Mouse (Mus musculus): ENCODE data around the gene Mfsd11. TPM values are rescaled to one million over a fixed set of nuclear protein-coding genes. Genes with fewer than 3 reads are reported as not detected.
"Not testable (repeated sequence)": the region's sequence is repeated elsewhere in the genome, so short reads cannot be mapped to it uniquely, and the experiment has no call there.

Mfsd11 gene
- polyA plus RNA-seq, 1 experiment from 2014 or later, result 48.0 TPM

DNA sequence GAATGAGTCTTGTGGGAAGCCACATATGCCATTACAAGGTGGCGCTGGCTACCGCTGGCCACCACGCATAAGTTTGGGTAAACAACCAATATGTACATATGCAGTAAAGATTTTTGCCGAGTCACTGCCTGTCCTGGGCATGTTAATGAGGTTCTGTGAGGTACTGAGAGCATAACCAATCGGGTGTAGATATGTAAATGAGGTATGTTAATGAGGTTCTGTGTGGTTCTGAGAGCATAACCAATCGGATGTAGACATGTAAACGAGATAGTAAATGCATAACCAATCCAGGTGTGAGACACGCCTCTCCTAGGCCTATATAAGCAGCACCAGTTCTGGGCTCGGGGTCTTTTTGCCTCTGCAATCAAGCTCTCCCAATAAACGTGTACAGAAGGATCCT is 50.3 kb downstream of the Mfsd11 start:
- not testable (repeated sequence) for H3K36me3 ChIP-seq; H3K4me3 ChIP-seq; H3K9me3 ChIP-seq; ATAC-seq (ENCODE audit: insufficient number of reproducible peaks, low FRiP score, low TSS enrichment, low read depth); H3K4me2 ChIP-seq; H3K27ac ChIP-seq; H3K9ac ChIP-seq
- WGBS, result 88% methylated on average over 10 of the region's 10 CpGs
- Histone ChIP-seq H3K27me3 (peaks cover 18% of the 10 kb centered on the region), H3K4me1 (peaks cover 10% of the 10 kb centered on the region)

- no peak overlapping the region for H3K27ac ChIP-seq
- WGBS, result 4% methylated on average over 23 of the region's 23 CpGs
- ATAC-seq (ENCODE audit: insufficient number of reproducible peaks, low FRiP score, low TSS enrichment, low read depth), result no peak; the same call in 1 of the 2 replicates
- peak overlapping the region; percentile 48 for H3K4me2 ChIP-seq
- no peaks in the 10 kb centered on the region for H3K36me3 ChIP-seq
- H3K27me3 ChIP-seq, result peaks cover 18% of the 10 kb centered on the region
- no peak overlapping the region for H3K9ac ChIP-seq
- peaks cover 10% of the 10 kb centered on the region for H3K4me1 ChIP-seq
- H3K9me3 ChIP-seq, result no peaks in the 10 kb centered on the region
- peak overlapping the region; percentile 21 for H3K4me3 ChIP-seq
Measured at GRCm38 (mm10) chr11:116905741-116906456, 53.7 kb downstream of the Mfsd11 start.

GRCm38 (mm10) chr11:116913573-116913972 is 61.3 kb downstream of the Mfsd11 start:
- no peak for ATAC-seq (ENCODE audit: insufficient number of reproducible peaks, low FRiP score, low TSS enrichment, low read depth)
- 50% methylated on average over 16 of the region's 16 CpGs for WGBS
- Histone ChIP-seq H3K36me3 (no peaks in the 10 kb centered on the region), H3K9ac (no peak overlapping the region), H3K4me3 (no peak overlapping the region), H3K4me1 (peaks cover 4% of the 10 kb centered on the region), H3K27ac (no peak overlapping the region), H3K9me3 (no peaks in the 10 kb centered on the region), H3K27me3 (peaks cover 30% of the 10 kb centered on the region), H3K4me2 (no peak overlapping the region)

- no peak for ATAC-seq (ENCODE audit: insufficient number of reproducible peaks, low FRiP score, low TSS enrichment, low read depth)
- peaks cover 38% of the 10 kb centered on the region for H3K27me3 ChIP-seq
- H3K4me1 ChIP-seq, result peaks cover 11% of the 10 kb centered on the region
- H3K36me3 ChIP-seq, result no peaks in the 10 kb centered on the region
- no peaks in the 10 kb centered on the region for H3K9me3 ChIP-seq
- no peak overlapping the region for H3K9ac ChIP-seq
- H3K4me3 ChIP-seq, result no peak overlapping the region
- WGBS, result 68% methylated on average over 5 of the region's 5 CpGs
- no peak overlapping the region for H3K4me2 ChIP-seq
- no peak overlapping the region for H3K27ac ChIP-seq
Measured at GRCm38 (mm10) chr11:116914267-116914885, 62.1 kb downstream of the Mfsd11 start.

- Histone ChIP-seq H3K36me3 (no peaks in the 10 kb centered on the region), H3K27me3 (peaks cover 46% of the 10 kb centered on the region), H3K4me1 (peaks cover 17% of the 10 kb centered on the region), H3K9ac (no peak overlapping the region), H3K4me3 (no peak overlapping the region), H3K4me2 (no peak overlapping the region), H3K9me3 (no peaks in the 10 kb centered on the region), H3K27ac (no peak overlapping the region)
- WGBS, result 68% methylated on average over 3 of the region's 3 CpGs
- ATAC-seq (ENCODE audit: insufficient number of reproducible peaks, low FRiP score, low TSS enrichment, low read depth), result no peak
Measured at GRCm38 (mm10) chr11:116915241-116915640, 63.0 kb downstream of the Mfsd11 start.

DNA sequence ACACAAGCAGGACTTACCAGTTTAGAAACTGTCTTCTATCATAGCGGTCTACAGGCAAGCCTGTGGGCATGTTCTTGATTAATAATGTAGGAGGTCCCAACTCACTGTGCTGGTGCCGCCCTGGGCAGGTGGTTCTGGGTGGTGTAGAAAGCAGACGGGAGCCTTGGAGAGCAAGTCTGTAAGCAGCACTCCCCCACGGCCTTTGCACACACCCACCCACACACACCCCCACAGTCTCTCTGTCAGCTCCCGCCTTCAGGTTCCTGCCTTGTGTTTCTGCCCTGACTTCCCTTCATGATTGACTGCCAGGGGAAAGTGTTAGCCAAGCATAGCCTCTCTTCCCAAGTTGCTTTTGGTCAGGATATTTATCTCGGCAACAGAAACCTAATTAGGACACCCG is 65.1 kb downstream of the Mfsd11 start:
- H3K27me3 ChIP-seq, result peaks cover 67% of the 10 kb centered on the region
- H3K9me3 ChIP-seq, result no peaks in the 10 kb centered on the region
- no peak overlapping the region for H3K4me2 ChIP-seq
- peaks cover 22% of the 10 kb centered on the region for H3K4me1 ChIP-seq
- 30% methylated on average over 7 of the region's 7 CpGs for whole genome bisulfite sequencing
- no peaks in the 10 kb centered on the region for H3K36me3 ChIP-seq
- H3K27ac ChIP-seq, result no peak overlapping the region
- no peak overlapping the region for H3K4me3 ChIP-seq
- H3K9ac ChIP-seq, result no peak overlapping the region
- ATAC-seq (ENCODE audit: insufficient number of reproducible peaks, low FRiP score, low TSS enrichment, low read depth), result no peak

DNA sequence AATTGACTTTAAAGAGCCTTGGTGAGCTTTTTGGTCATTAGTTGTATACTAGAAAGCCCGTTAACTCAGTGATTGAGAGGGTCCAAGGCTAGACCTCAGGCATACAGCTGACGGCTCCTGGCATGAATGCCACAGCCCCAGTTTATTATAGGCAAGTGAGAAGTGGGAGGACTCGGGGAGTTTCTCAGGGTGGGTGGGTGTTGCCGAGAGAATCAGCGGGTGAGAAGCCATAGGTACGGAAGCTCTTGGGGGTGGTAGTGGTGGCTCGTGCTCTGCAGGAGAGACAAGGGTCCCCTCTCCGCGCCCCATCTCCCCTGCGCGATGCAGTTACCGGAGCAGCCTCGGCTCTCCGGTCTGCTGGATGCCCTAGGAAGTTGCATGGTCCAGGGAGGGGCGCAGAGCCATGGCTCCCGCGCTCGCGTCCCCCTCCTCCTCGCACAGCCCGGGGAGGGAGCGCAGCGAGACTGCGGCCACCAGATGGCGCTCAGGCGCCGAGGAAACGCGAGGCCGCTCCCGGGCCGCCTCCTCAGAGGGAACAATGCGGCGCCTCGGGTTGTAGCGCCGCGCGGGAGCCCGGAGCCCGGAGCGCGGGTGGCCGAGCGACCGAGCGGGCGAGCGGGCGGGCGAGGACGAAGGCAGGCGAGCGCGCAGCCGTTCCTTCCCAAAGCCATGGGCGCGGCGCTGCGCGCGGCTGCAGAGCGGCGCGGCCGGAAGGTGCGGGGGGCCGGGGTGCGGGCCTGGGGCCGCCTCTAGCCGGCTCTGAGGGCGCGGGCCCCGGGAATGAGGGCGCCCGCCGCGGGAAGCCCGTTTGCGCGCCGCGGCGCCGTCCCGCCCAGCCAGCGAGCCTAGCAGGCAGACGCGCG is 66.3 kb downstream of the Mfsd11 start, which contains the start of gene Mgat5b:
Gene Mgat5b (plus strand): TSS at position 541 of the 863 bp plus-strand sequence.
- H3K27me3 ChIP-seq, result peaks cover 71% of the 10 kb centered on the region
- peaks cover 23% of the 10 kb centered on the region for H3K4me1 ChIP-seq
- H3K36me3 ChIP-seq, result no peaks in the 10 kb centered on the region
- peak within 1 kb of the TSS; percentile 100 for H3K4me2 ChIP-seq
- peak; percentile 64; the same call in 1 of the 2 replicates for ATAC-seq (ENCODE audit: insufficient number of reproducible peaks, low FRiP score, low TSS enrichment, low read depth)
- H3K27ac ChIP-seq, result no peak within 1 kb of the TSS
- WGBS, result under 1% methylated on average over 69 of the region's 90 CpGs
- H3K4me3 ChIP-seq, result peak within 1 kb of the TSS; percentile 60
- H3K9ac ChIP-seq, result peak within 1 kb of the TSS; percentile 58
- no peaks in the 10 kb centered on the region for H3K9me3 ChIP-seq

- Histone ChIP-seq H3K9ac (peak overlapping the region; percentile 58), H3K27me3 (peaks cover 71% of the 10 kb centered on the region), H3K4me2 (peak overlapping the region; percentile 100), H3K27ac (no peak overlapping the region), H3K9me3 (no peaks in the 10 kb centered on the region), H3K4me3 (peak overlapping the region; percentile 60), H3K36me3 (no peaks in the 10 kb centered on the region), H3K4me1 (peaks cover 31% of the 10 kb centered on the region)
- ATAC-seq (ENCODE audit: insufficient number of reproducible peaks, low FRiP score, low TSS enrichment, low read depth), result no peak
- WGBS, result 2% methylated on average over 53 of the region's 58 CpGs
Measured at GRCm38 (mm10) chr11:116919186-116920020, 67.2 kb downstream of the Mfsd11 start.

GRCm38 (mm10) chr11:116920746-116921145 is 68.5 kb downstream of the Mfsd11 start:
- no peak overlapping the region for H3K4me3 ChIP-seq
- peaks cover 69% of the 10 kb centered on the region for H3K27me3 ChIP-seq
- H3K4me1 ChIP-seq, result peaks cover 32% of the 10 kb centered on the region
- H3K9ac ChIP-seq, result no peak overlapping the region
- no peak overlapping the region for H3K27ac ChIP-seq
- 0% methylated on average over 6 of the region's 6 CpGs for WGBS
- H3K9me3 ChIP-seq, result no peaks in the 10 kb centered on the region
- H3K4me2 ChIP-seq, result no peak overlapping the region
- no peaks in the 10 kb centered on the region for H3K36me3 ChIP-seq
- ATAC-seq (ENCODE audit: insufficient number of reproducible peaks, low FRiP score, low TSS enrichment, low read depth), result no peak

DNA sequence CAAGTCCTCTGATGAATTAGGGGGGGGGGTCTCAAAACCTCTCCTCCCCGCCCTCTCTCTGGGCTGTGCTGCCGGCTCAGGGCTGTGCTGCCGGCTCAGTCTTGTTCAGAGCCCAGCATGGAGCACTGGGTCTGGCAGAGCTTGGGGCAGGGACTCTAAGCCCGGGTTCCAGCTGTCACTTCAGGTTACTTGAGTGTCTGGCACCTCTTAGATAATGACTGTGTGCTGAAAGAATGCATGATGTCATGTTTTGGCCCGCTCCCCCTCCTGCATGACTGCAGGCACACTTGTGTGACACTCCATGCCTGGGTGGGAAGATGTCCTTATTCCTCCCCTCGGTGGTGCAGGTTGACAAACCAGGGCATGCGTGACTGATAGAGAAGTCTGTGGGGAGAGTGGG is 69.8 kb downstream of the Mfsd11 start:
- Histone ChIP-seq H3K9ac (no peak overlapping the region), H3K4me3 (no peak overlapping the region), H3K27ac (no peak overlapping the region), H3K4me1 (peaks cover 32% of the 10 kb centered on the region), H3K36me3 (no peaks in the 10 kb centered on the region), H3K9me3 (no peaks in the 10 kb centered on the region), H3K27me3 (peaks cover 56% of the 10 kb centered on the region), H3K4me2 (no peak overlapping the region)
- 39% methylated on average over 7 of the region's 7 CpGs for WGBS
- 0 out of 2 replicates have a peak, but pooled peaks have one; percentile 32 for ATAC-seq (ENCODE audit: insufficient number of reproducible peaks, low FRiP score, low TSS enrichment, low read depth)
